Comparison of ENCODE assay signal across 17 mouse cellular contexts in the genomic region with DNA sequence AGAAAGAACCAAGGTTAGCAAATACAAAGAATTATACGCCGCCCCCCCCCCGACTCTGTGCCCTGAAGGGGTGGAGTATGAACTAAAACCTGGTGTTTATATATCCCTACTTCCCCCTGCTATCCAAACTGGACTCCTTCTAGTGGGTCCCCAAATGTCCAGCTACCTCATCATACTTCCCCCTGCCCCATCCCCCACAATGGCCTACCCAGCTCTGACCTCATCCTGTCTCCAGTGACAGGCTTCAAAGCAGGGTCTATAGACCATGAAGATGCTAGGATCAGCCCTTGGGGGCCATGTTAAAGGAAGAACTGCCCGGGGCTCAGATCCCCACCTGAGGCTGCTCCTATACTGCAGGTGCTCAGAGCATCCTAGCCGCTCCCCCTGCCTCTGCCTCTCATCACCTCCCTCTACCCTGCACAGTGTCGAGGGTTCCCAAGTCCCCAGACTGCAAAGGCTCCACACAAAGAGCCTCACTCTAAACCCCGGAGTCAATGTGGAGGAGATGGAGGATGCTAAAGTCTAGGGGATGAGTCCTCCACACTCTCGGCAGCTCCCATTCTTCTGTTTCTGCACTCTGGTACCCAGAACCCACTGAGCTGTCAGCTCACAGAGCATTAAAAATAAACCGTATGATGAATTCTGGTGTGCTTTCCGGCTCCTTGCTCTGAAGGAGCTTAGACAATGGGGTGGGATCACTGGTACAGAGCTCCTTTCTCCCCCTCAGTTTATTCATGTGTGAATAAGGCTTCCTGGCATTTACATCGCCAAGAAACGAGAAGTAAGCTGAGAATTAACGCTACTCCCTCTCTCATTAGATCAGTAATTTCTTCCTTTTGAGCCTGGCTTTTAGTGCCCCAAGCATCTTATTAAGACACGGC. TPM values are rescaled to one million over a fixed set of nuclear protein-coding genes. Genes with fewer than 3 reads are reported as not detected.
A peak's percentile ranks its signal among the peaks of the same experiment; 100 is the strongest.
DNase-seq lines count a peak whose midpoint lies in the region; ATAC-seq lines count a peak whose summit lies in the region.
"Had no signal": no experiment of that assay in that cellular context is flagged by ENCODE, and none has a peak within 500 bp of the region (broad histone marks: within the 10 kb centered on the region; RNA-seq: fewer than 3 reads in every experiment).

No protein-coding gene starts in this region.

- no peak for DNase-seq in kidney, adult 11 months
- no peak for DNase-seq in layer of hippocampus, adult 18-20 months (ENCODE audit: low spot score in 2 of 2)
- no peak for DNase-seq in urinary bladder, postnatal 25 days (ENCODE audit: low spot score)
- DNase-seq: cerebellum, adult 18-20 months; lung, postnatal 36 days had no signal

- H3K27me3 ChIP-seq in kidney, embryonic 15.5 days = no peaks in the 10 kb centered on the region
- H3K27me3 ChIP-seq in forebrain, embryonic 13.5 days = 0 out of 2 replicates have a peak, but pooled peaks cover 5% of the 10 kb centered on the region
- no peaks in the 10 kb centered on the region for H3K27me3 ChIP-seq in hindbrain, embryonic 16.5 days (replicated peaks; ENCODE audit: control insufficient read depth, insufficient read depth, low read length)
- H3K27me3 ChIP-seq in neural tube, embryonic 15.5 days (replicated peaks) = no peaks in the 10 kb centered on the region
- no peaks in the 10 kb centered on the region for H3K27me3 ChIP-seq in heart, embryonic 11.5 days (ENCODE audit: control insufficient read depth, insufficient read depth, low read length)

- no peaks in the 10 kb centered on the region for H3K9me3 ChIP-seq in kidney, embryonic 15.5 days (replicated peaks)
- no peaks in the 10 kb centered on the region for H3K9me3 ChIP-seq in forebrain, embryonic 13.5 days (replicated peaks)
- no peaks in the 10 kb centered on the region for H3K9me3 ChIP-seq in hindbrain, embryonic 16.5 days (ENCODE audit: control insufficient read depth, low read length)
- no peaks in the 10 kb centered on the region for H3K9me3 ChIP-seq in neural tube, embryonic 15.5 days (replicated peaks)
- no peaks in the 10 kb centered on the region for H3K9me3 ChIP-seq in heart, embryonic 11.5 days (replicated peaks; ENCODE audit: control insufficient read depth, low read length)
- H3K9me3 ChIP-seq: heart, embryonic 10.5 days had no signal

- no peak overlapping the region for H3K9ac ChIP-seq in kidney, embryonic 15.5 days
- no peak overlapping the region for H3K9ac ChIP-seq in forebrain, embryonic 13.5 days
- no peak overlapping the region for H3K9ac ChIP-seq in hindbrain, embryonic 16.5 days (ENCODE audit: low read depth, low read length)
- H3K9ac ChIP-seq in neural tube, embryonic 15.5 days (replicated peaks) = no peak overlapping the region; the same call in 1 of the 2 replicates
- H3K9ac ChIP-seq in heart, embryonic 11.5 days (ENCODE audit: low read depth, low read length) = no peak overlapping the region

- H3K4me2 ChIP-seq in kidney, embryonic 15.5 days = no peak overlapping the region
- H3K4me2 ChIP-seq in forebrain, embryonic 13.5 days = peak overlapping the region; percentile 15
- H3K4me2 ChIP-seq in hindbrain, embryonic 16.5 days (ENCODE audit: low read length) = no peak overlapping the region
- H3K4me2 ChIP-seq in neural tube, embryonic 15.5 days = no peak overlapping the region
- H3K4me2 ChIP-seq in heart, embryonic 11.5 days = no peak overlapping the region

- H3K36me3 ChIP-seq in kidney, embryonic 15.5 days = no peaks in the 10 kb centered on the region
- H3K36me3 ChIP-seq in forebrain, embryonic 13.5 days (ENCODE audit: poor library complexity, severe bottlenecking) = no peaks in the 10 kb centered on the region
- H3K36me3 ChIP-seq in hindbrain, embryonic 16.5 days (ENCODE audit: control insufficient read depth, insufficient read depth, low read length) = no peaks in the 10 kb centered on the region
- H3K36me3 ChIP-seq in neural tube, embryonic 15.5 days = no peaks in the 10 kb centered on the region
- no peaks in the 10 kb centered on the region for H3K36me3 ChIP-seq in heart, embryonic 11.5 days (ENCODE audit: control insufficient read depth, insufficient read depth, low read length)
- H3K36me3 ChIP-seq: heart, embryonic 10.5 days had no signal

- H3K4me1 ChIP-seq in kidney, embryonic 15.5 days = no peaks in the 10 kb centered on the region
- H3K4me1 ChIP-seq in forebrain, embryonic 13.5 days = peaks cover 32% of the 10 kb centered on the region
- H3K4me1 ChIP-seq in hindbrain, embryonic 16.5 days (ENCODE audit: control insufficient read depth, insufficient read depth, low read depth, low read length) = peaks cover 6% of the 10 kb centered on the region; the same call in 1 of the 2 replicates
- H3K4me1 ChIP-seq in neural tube, embryonic 15.5 days = peaks cover 9% of the 10 kb centered on the region
- H3K4me1 ChIP-seq in heart, embryonic 11.5 days (ENCODE audit: control insufficient read depth, insufficient read depth, low read length) = 0 out of 2 replicates have a peak, but pooled peaks cover 3% of the 10 kb centered on the region

- H3K4me3 ChIP-seq in kidney, embryonic 15.5 days (replicated peaks) = no peak overlapping the region
- H3K4me3 ChIP-seq in forebrain, embryonic 13.5 days = no peak overlapping the region
- H3K4me3 ChIP-seq in hindbrain, embryonic 16.5 days (ENCODE audit: low read length) = no peak overlapping the region
- no peak overlapping the region for H3K4me3 ChIP-seq in neural tube, embryonic 15.5 days (replicated peaks)
- H3K4me3 ChIP-seq in heart, embryonic 11.5 days (ENCODE audit: low read depth, low read length) = no peak overlapping the region
- H3K4me3 ChIP-seq: heart, embryonic 10.5 days had no signal

- H3K27ac ChIP-seq in kidney, embryonic 15.5 days = no peak overlapping the region
- H3K27ac ChIP-seq in forebrain, embryonic 13.5 days = peak overlapping the region; percentile 60
- H3K27ac ChIP-seq in hindbrain, embryonic 16.5 days (ENCODE audit: low read depth, low read length) = peak overlapping the region; percentile 48; the same call in 1 of the 2 replicates
- H3K27ac ChIP-seq in neural tube, embryonic 15.5 days (replicated peaks) = peak overlapping the region; percentile 51; the same call in 1 of the 2 replicates
- no peak overlapping the region for H3K27ac ChIP-seq in heart, embryonic 11.5 days (ENCODE audit: low read depth, low read length)

- ATAC-seq in kidney, embryonic 15.5 days (replicated peaks; ENCODE audit: low FRiP score) = 0 out of 2 replicates have a peak, but pooled peaks have one; percentile 27
- ATAC-seq in forebrain, embryonic 13.5 days = peak; percentile 61
- ATAC-seq in hindbrain, embryonic 16.5 days = peak; percentile 32; the same call in 1 of the 2 replicates
- ATAC-seq in neural tube, embryonic 15.5 days (ENCODE audit: low FRiP score) = no peak; the same call in 1 of the 2 replicates
- no peak for ATAC-seq in heart, embryonic 11.5 days (replicated peaks; ENCODE audit: insufficient number of reproducible peaks, low FRiP score, low TSS enrichment)

- 56% methylated on average over 14 of the region's 14 CpGs for WGBS in kidney, embryonic 15.5 days
- 32% methylated on average over 14 of the region's 14 CpGs for WGBS in forebrain, embryonic 13.5 days
- 45% methylated on average over 14 of the region's 14 CpGs for WGBS in hindbrain, embryonic 16.5 days
- WGBS in neural tube, embryonic 15.5 days = 54% methylated on average over 14 of the region's 14 CpGs
- 81% methylated on average over 14 of the region's 14 CpGs for whole genome bisulfite sequencing in heart, embryonic 11.5 days (ENCODE audit: insufficient replicate concordance)

RNA-seq across cellular contexts. Expression of a gene that starts 44.5 kb away (rescaled TPM):
- not detected in 2 replicates for polyA plus RNA-seq in kidney, embryonic 15.5 days (2015; fragmentation: Nextera tagmentation; extraction: Ambion mirVana)
- 0.10 and 0.15 TPM in 2 replicates for polyA plus RNA-seq in forebrain, embryonic 13.5 days (2015; fragmentation: Nextera tagmentation; extraction: Ambion mirVana)
- polyA plus RNA-seq in hindbrain, embryonic 16.5 days (2015; fragmentation: Nextera tagmentation; extraction: Ambion mirVana) = 0.11 and 0.19 TPM in 2 replicates
- polyA plus RNA-seq in neural tube, embryonic 15.5 days (2015; fragmentation: Nextera tagmentation; extraction: Ambion mirVana) = 0.26 and 0.28 TPM in 2 replicates
- polyA plus RNA-seq in heart, embryonic 11.5 days (2014; fragmentation: Nextera tagmentation; extraction: Ambion mirVana) = 0.13 TPM in 1 of 2 replicates, not detected in the other
- total RNA-seq in layer of hippocampus, adult 18-20 months (2021) = under 1 TPM; 0.22 to 0.28 TPM
- total RNA-seq: adrenal gland, postnatal 4 days; gastrocnemius, adult 8-10 months had no signal
- polyA plus RNA-seq: erythroblast, embryonic 14.5 days; heart, embryonic 10.5 days; large intestine, adult 2 months; liver, embryonic 14.5 days; testis, adult 2 months had no signal

RNA-seq across cellular contexts. Expression of a gene that starts 52.6 kb away (rescaled TPM):
- polyA plus RNA-seq in kidney, embryonic 15.5 days (2015; fragmentation: Nextera tagmentation; extraction: Ambion mirVana) = 10.4 and 11.9 TPM in 2 replicates
- polyA plus RNA-seq in forebrain, embryonic 13.5 days (2015; fragmentation: Nextera tagmentation; extraction: Ambion mirVana) = 39.5 and 41.9 TPM in 2 replicates
- 18.8 and 20.8 TPM in 2 replicates for polyA plus RNA-seq in hindbrain, embryonic 16.5 days (2015; fragmentation: Nextera tagmentation; extraction: Ambion mirVana)
- polyA plus RNA-seq in neural tube, embryonic 15.5 days (2015; fragmentation: Nextera tagmentation; extraction: Ambion mirVana) = 18.7 and 19.5 TPM in 2 replicates
- polyA plus RNA-seq in heart, embryonic 11.5 days (2014; fragmentation: Nextera tagmentation; extraction: Ambion mirVana) = 24.1 and 26.6 TPM in 2 replicates
- 10 to 100 TPM; 22.8 to 23.1 TPM for total RNA-seq in layer of hippocampus, adult 18-20 months (2021)

Comparison
In these comparisons a context has a peak if more than half of its experiments do, and no peak if none do; other contexts are left out.
1. ATAC-seq: peak in kidney, embryonic 15.5 days (single experiment), forebrain, embryonic 13.5 days (single experiment) and hindbrain, embryonic 16.5 days (single experiment); none in neural tube, embryonic 15.5 days (single experiment) and heart, embryonic 11.5 days (single experiment).
2. H3K27ac ChIP-seq: peak in forebrain, embryonic 13.5 days (single experiment), hindbrain, embryonic 16.5 days (single experiment) and neural tube, embryonic 15.5 days (single experiment); none in kidney, embryonic 15.5 days (single experiment) and heart, embryonic 11.5 days (single experiment).